Mouse (Mus musculus) kidney, embryonic 16.5 days (tissue): Measurements from ENCODE around the gene Fggy. TPM values are rescaled to one million over a fixed set of nuclear protein-coding genes. Genes with fewer than 3 reads are reported as not detected.

Source experiments
- ATAC-seq: fragments of 200-750 bp; cut with Nextera tagmentation; 2 replicates; pipeline ENCODE4 v1.8.0; 2017; ENCODE audit warnings: moderate TSS enrichment; ENCODE audit not compliant: low FRiP score, low TSS enrichment
- H3K27ac ChIP-seq: fragments of 300-500 bp; sonication (generic); 2 replicates; pipeline ENCODE4 v1.5.1; 2014; ENCODE audit warnings: low read length
- H3K27me3 ChIP-seq: fragments of 300-500 bp; sonication (generic); 2 replicates; pipeline ENCODE4 v1.6.1; 2014; ENCODE audit warnings: low read length, control low read depth, mixed read lengths; ENCODE audit not compliant: insufficient read depth
- H3K36me3 ChIP-seq: fragments of 300-500 bp; sonication (generic); 2 replicates; pipeline ENCODE4 v1.6.1; 2014; ENCODE audit warnings: low read length, control low read depth, mixed read lengths; ENCODE audit not compliant: insufficient read depth
- H3K4me1 ChIP-seq: fragments of 300-500 bp; sonication (generic); 2 replicates; pipeline ENCODE4 v1.6.1; 2014; ENCODE audit warnings: low read length, control low read depth, mixed read lengths; ENCODE audit not compliant: insufficient read depth
- H3K4me2 ChIP-seq: fragments of 300-500 bp; sonication (generic); replicated peaks from 2 replicates; pipeline ENCODE4 v1.6.1; 2014; ENCODE audit warnings: low read depth, low read length
- H3K4me3 ChIP-seq: fragments of 300-500 bp; sonication (generic); 2 replicates; pipeline ENCODE4 v1.5.1; 2014; ENCODE audit warnings: mild to moderate bottlenecking, low read length
- H3K9ac ChIP-seq: fragments of 300-500 bp; sonication (generic); replicated peaks from 2 replicates; pipeline ENCODE4 v1.6.1; 2014; ENCODE audit warnings: low read length
- H3K9me3 ChIP-seq: fragments of 300-500 bp; sonication (generic); 2 replicates; pipeline ENCODE4 v1.6.1; 2016; ENCODE audit warnings: low read length, control low read depth
- WGBS: fragments of 180-500 bp; shearing (Covaris S2); extraction: QIAGEN DNeasy Blood & Tissue Kit; methylation state at CpG from one replicate; pipeline ENCODE4 v1.1.7; 2014; 5-methylcytosine and 5-hydroxymethylcytosine counted together
- polyA plus RNA-seq: library from polyadenylated mRNA; unstranded; fragments of >200 nt; fragmentation: Nextera tagmentation; extraction: Ambion mirVana; gene quantifications from 2 replicates; pipeline ENCODE4 v1.2.1, GENCODE M21; 2015

Gene Fggy
- polyA plus RNA-seq, 1 experiment from 2014 or later = 42.7 TPM

- WGBS = 60% methylated on average over 3 of the region's 3 CpGs
- Histone ChIP-seq H3K9me3 (no peaks in the 10 kb centered on the region), H3K4me2 (no peak overlapping the region), H3K27ac (no peak overlapping the region), H3K9ac (no peak overlapping the region), H3K27me3 (no peaks in the 10 kb centered on the region), H3K36me3 (no peaks in the 10 kb centered on the region), H3K4me3 (no peak overlapping the region), H3K4me1 (no peaks in the 10 kb centered on the region)
- no peak for ATAC-seq
These were observed 264.7 kb downstream of the Fggy start for GRCm38 (mm10) chr4:95821906-95822579.

GRCm38 (mm10) chr4:95828164-95828563 is 270.9 kb downstream of the Fggy start:
- no peak for ATAC-seq
- no peaks in the 10 kb centered on the region for H3K36me3 ChIP-seq
- WGBS = 91% methylated on average over 4 of the region's 4 CpGs
- H3K9ac ChIP-seq = no peak overlapping the region
- H3K9me3 ChIP-seq = no peaks in the 10 kb centered on the region
- no peak overlapping the region for H3K4me2 ChIP-seq
- no peak overlapping the region for H3K4me3 ChIP-seq
- H3K4me1 ChIP-seq = no peaks in the 10 kb centered on the region
- H3K27ac ChIP-seq = no peak overlapping the region
- H3K27me3 ChIP-seq = no peaks in the 10 kb centered on the region

- Histone ChIP-seq H3K4me1 (no peaks in the 10 kb centered on the region), H3K27ac (no peak overlapping the region), H3K9me3 (no peaks in the 10 kb centered on the region), H3K27me3 (no peaks in the 10 kb centered on the region), H3K4me2 (no peak overlapping the region), H3K4me3 (no peak overlapping the region), H3K36me3 (no peaks in the 10 kb centered on the region), H3K9ac (no peak overlapping the region)
- 87% methylated on average over 2 of the region's 2 CpGs for WGBS
- ATAC-seq = no peak
These were observed 273.0 kb downstream of the Fggy start for GRCm38 (mm10) chr4:95830320-95830719.

GRCm38 (mm10) chr4:95839860-95840259 is 282.6 kb downstream of the Fggy start:
- WGBS = 44% methylated on average over 1 of the region's 1 CpGs
- Histone ChIP-seq H3K9ac (no peak overlapping the region), H3K27me3 (no peaks in the 10 kb centered on the region), H3K36me3 (no peaks in the 10 kb centered on the region), H3K4me2 (no peak overlapping the region), H3K27ac (0 out of 2 replicates have a peak overlapping the region, but pooled peaks have one; percentile 29), H3K4me1 (no peaks in the 10 kb centered on the region), H3K4me3 (no peak overlapping the region), H3K9me3 (no peaks in the 10 kb centered on the region)
- ATAC-seq = no peak

GRCm38 (mm10) chr4:95840389-95841053 is 283.2 kb downstream of the Fggy start:
- Histone ChIP-seq H3K36me3 (no peaks in the 10 kb centered on the region), H3K27ac (no peak overlapping the region), H3K27me3 (no peaks in the 10 kb centered on the region), H3K4me3 (no peak overlapping the region), H3K4me2 (no peak overlapping the region), H3K4me1 (peaks cover 3% of the 10 kb centered on the region), H3K9ac (no peak overlapping the region), H3K9me3 (no peaks in the 10 kb centered on the region)
- no peak for ATAC-seq
- 73% methylated on average over 6 of the region's 6 CpGs for WGBS

GRCm38 (mm10) chr4:95845981-95846617 is 288.8 kb downstream of the Fggy start:
- H3K4me1 ChIP-seq = peaks cover 17% of the 10 kb centered on the region
- peak; percentile 62 for ATAC-seq
- no peak overlapping the region for H3K4me2 ChIP-seq
- no peaks in the 10 kb centered on the region for H3K27me3 ChIP-seq
- H3K9ac ChIP-seq = peak overlapping the region; percentile 35
- WGBS = 37% methylated on average over 6 of the region's 6 CpGs
- peak overlapping the region; percentile 32 for H3K27ac ChIP-seq
- H3K36me3 ChIP-seq = no peaks in the 10 kb centered on the region
- no peak overlapping the region for H3K4me3 ChIP-seq
- H3K9me3 ChIP-seq = no peaks in the 10 kb centered on the region

- Histone ChIP-seq H3K9me3 (no peaks in the 10 kb centered on the region), H3K4me3 (no peak overlapping the region), H3K9ac (no peak overlapping the region), H3K4me1 (peaks cover 17% of the 10 kb centered on the region), H3K36me3 (no peaks in the 10 kb centered on the region), H3K4me2 (no peak overlapping the region), H3K27ac (no peak overlapping the region; the same call in 1 of the 2 replicates), H3K27me3 (no peaks in the 10 kb centered on the region)
- no peak for ATAC-seq
These were observed 289.9 kb downstream of the Fggy start for GRCm38 (mm10) chr4:95847219-95847618.

GRCm38 (mm10) chr4:95847664-95848063 is 290.4 kb downstream of the Fggy start:
- Histone ChIP-seq H3K9ac (no peak overlapping the region), H3K4me3 (no peak overlapping the region), H3K36me3 (no peaks in the 10 kb centered on the region), H3K27me3 (no peaks in the 10 kb centered on the region), H3K27ac (no peak overlapping the region), H3K9me3 (no peaks in the 10 kb centered on the region), H3K4me2 (no peak overlapping the region), H3K4me1 (peaks cover 17% of the 10 kb centered on the region)
- ATAC-seq = no peak
- 81% methylated on average over 3 of the region's 3 CpGs for WGBS

- no peak overlapping the region for H3K4me2 ChIP-seq
- no peaks in the 10 kb centered on the region for H3K36me3 ChIP-seq
- no peaks in the 10 kb centered on the region for H3K27me3 ChIP-seq
- H3K4me3 ChIP-seq = no peak overlapping the region
- no peak for ATAC-seq
- H3K9me3 ChIP-seq = no peaks in the 10 kb centered on the region
- H3K9ac ChIP-seq = no peak overlapping the region
- H3K27ac ChIP-seq = no peak overlapping the region
- 80% methylated on average over 5 of the region's 5 CpGs for WGBS
- peaks cover 17% of the 10 kb centered on the region for H3K4me1 ChIP-seq
These were observed 292.2 kb downstream of the Fggy start for GRCm38 (mm10) chr4:95849497-95849896.
